In genomic region chr3:35354356-35354755, GRCm38 (mm10) we compare ENCODE assay signal across 11 mouse cellular contexts.
A peak's percentile ranks its signal among the peaks of the same experiment; 100 is the strongest.
DNase-seq lines count a peak whose midpoint lies in the region; ATAC-seq and TF ChIP-seq lines count a peak whose summit lies in the region.
"Had no signal": no experiment of that assay in that cellular context is flagged by ENCODE, and none has a peak within 500 bp of the region (broad histone marks: within the 10 kb centered on the region; RNA-seq: fewer than 3 reads in every experiment).

No protein-coding gene starts in this region.

- H3K4me2 ChIP-seq in intestine, embryonic 14.5 days (ENCODE audit: low read length): no peak overlapping the region
- no peak overlapping the region for H3K4me2 ChIP-seq in intestine, postnatal 0 days (replicated peaks; ENCODE audit: low read depth)
- H3K4me2 ChIP-seq in midbrain, postnatal 0 days (ENCODE audit: low read depth, low read length, poor library complexity, severe bottlenecking): no peak overlapping the region
- H3K4me2 ChIP-seq in midbrain, embryonic 13.5 days (replicated peaks): no peak overlapping the region
- no peak overlapping the region for H3K4me2 ChIP-seq in forebrain, postnatal 0 days (ENCODE audit: low read depth)
- H3K4me2 ChIP-seq in neural tube, embryonic 12.5 days (replicated peaks): peak overlapping the region; percentile 25
- H3K4me2 ChIP-seq: liver, embryonic 11.5 days had no signal

- no peak overlapping the region for H3K9ac ChIP-seq in intestine, embryonic 14.5 days (ENCODE audit: low read length)
- H3K9ac ChIP-seq in intestine, postnatal 0 days (ENCODE audit: low read depth, low read length): no peak overlapping the region
- H3K9ac ChIP-seq in midbrain, postnatal 0 days (replicated peaks; ENCODE audit: low read length, poor library complexity, severe bottlenecking): no peak overlapping the region
- no peak overlapping the region for H3K9ac ChIP-seq in midbrain, embryonic 13.5 days (replicated peaks)
- no peak overlapping the region for H3K9ac ChIP-seq in forebrain, postnatal 0 days
- H3K9ac ChIP-seq in neural tube, embryonic 12.5 days: no peak overlapping the region

- no peaks in the 10 kb centered on the region for H3K36me3 ChIP-seq in intestine, embryonic 14.5 days (ENCODE audit: control insufficient read depth, insufficient read depth, low read length)
- H3K36me3 ChIP-seq in intestine, postnatal 0 days (ENCODE audit: control insufficient read depth, insufficient read depth): no peaks in the 10 kb centered on the region
- no peaks in the 10 kb centered on the region for H3K36me3 ChIP-seq in midbrain, postnatal 0 days (ENCODE audit: insufficient read depth, low read length)
- H3K36me3 ChIP-seq in midbrain, embryonic 13.5 days: no peaks in the 10 kb centered on the region
- no peaks in the 10 kb centered on the region for H3K36me3 ChIP-seq in forebrain, postnatal 0 days (ENCODE audit: insufficient read depth)
- H3K36me3 ChIP-seq in neural tube, embryonic 12.5 days: no peaks in the 10 kb centered on the region

- WGBS in intestine, embryonic 14.5 days: 54% methylated on average over 5 of the region's 5 CpGs
- 59% methylated on average over 5 of the region's 5 CpGs for WGBS in intestine, postnatal 0 days
- WGBS in midbrain, postnatal 0 days: 77% methylated on average over 5 of the region's 5 CpGs
- 82% methylated on average over 5 of the region's 5 CpGs for WGBS in midbrain, embryonic 13.5 days
- 31% methylated on average over 5 of the region's 5 CpGs for WGBS in forebrain, postnatal 0 days
- 21% methylated on average over 5 of the region's 5 CpGs for WGBS in neural tube, embryonic 12.5 days

- no peak for ATAC-seq in intestine, embryonic 14.5 days (replicated peaks; ENCODE audit: low FRiP score, low TSS enrichment, low read depth)
- ATAC-seq in intestine, postnatal 0 days: no peak
- no peak for ATAC-seq in midbrain, postnatal 0 days (ENCODE audit: low FRiP score)
- ATAC-seq in midbrain, embryonic 13.5 days: no peak
- ATAC-seq in forebrain, postnatal 0 days: peak; percentile 37; the same call in 1 of the 2 replicates
- ATAC-seq in neural tube, embryonic 12.5 days (ENCODE audit: low FRiP score, low read depth): peak; percentile 89

- H3K27ac ChIP-seq in intestine, embryonic 14.5 days (ENCODE audit: low read depth): no peak overlapping the region
- no peak overlapping the region for H3K27ac ChIP-seq in intestine, postnatal 0 days (ENCODE audit: low read depth, low read length)
- H3K27ac ChIP-seq in midbrain, postnatal 0 days (ENCODE audit: low read depth, low read length): no peak overlapping the region
- H3K27ac ChIP-seq in midbrain, embryonic 13.5 days: no peak overlapping the region
- H3K27ac ChIP-seq in forebrain, postnatal 0 days (ENCODE audit: low read depth, low read length): no peak overlapping the region
- peak overlapping the region; percentile 80 for H3K27ac ChIP-seq in neural tube, embryonic 12.5 days

- no peaks in the 10 kb centered on the region for H3K27me3 ChIP-seq in intestine, embryonic 14.5 days (replicated peaks; ENCODE audit: control insufficient read depth, insufficient read depth, low read length)
- H3K27me3 ChIP-seq in intestine, postnatal 0 days (replicated peaks; ENCODE audit: control insufficient read depth, insufficient read depth, low read length): no peaks in the 10 kb centered on the region
- H3K27me3 ChIP-seq in midbrain, postnatal 0 days (ENCODE audit: insufficient read depth, low read length): no peaks in the 10 kb centered on the region
- peaks cover 2% of the 10 kb centered on the region; the same call in 1 of the 2 replicates for H3K27me3 ChIP-seq in midbrain, embryonic 13.5 days
- H3K27me3 ChIP-seq in forebrain, postnatal 0 days (ENCODE audit: insufficient read depth, low read length): no peaks in the 10 kb centered on the region
- no peaks in the 10 kb centered on the region for H3K27me3 ChIP-seq in neural tube, embryonic 12.5 days (replicated peaks)

- H3K9me3 ChIP-seq in intestine, embryonic 14.5 days (ENCODE audit: control insufficient read depth, low read length): no peaks in the 10 kb centered on the region
- no peaks in the 10 kb centered on the region for H3K9me3 ChIP-seq in intestine, postnatal 0 days (ENCODE audit: control insufficient read depth)
- H3K9me3 ChIP-seq in midbrain, postnatal 0 days (ENCODE audit: low read length): no peaks in the 10 kb centered on the region
- no peaks in the 10 kb centered on the region for H3K9me3 ChIP-seq in midbrain, embryonic 13.5 days
- H3K9me3 ChIP-seq in forebrain, postnatal 0 days (ENCODE audit: low read length): no peaks in the 10 kb centered on the region
- H3K9me3 ChIP-seq in neural tube, embryonic 12.5 days: no peaks in the 10 kb centered on the region

- TF ChIP-seq CTCF in intestine, postnatal 0 days (IDR thresholded peaks at IDR 0.05; ENCODE audit: low read depth): no peak
- TF ChIP-seq CTCF in midbrain, postnatal 0 days (IDR thresholded peaks at IDR 0.05): no peak
- no peak for TF ChIP-seq CTCF in forebrain, postnatal 0 days (IDR thresholded peaks at IDR 0.05; ENCODE audit: low read depth)

- H3K4me3 ChIP-seq in intestine, embryonic 14.5 days (ENCODE audit: low read depth, low read length): no peak overlapping the region
- H3K4me3 ChIP-seq in intestine, postnatal 0 days (ENCODE audit: low read depth, low read length): no peak overlapping the region
- H3K4me3 ChIP-seq in midbrain, postnatal 0 days (ENCODE audit: low read depth, low read length): no peak overlapping the region
- no peak overlapping the region for H3K4me3 ChIP-seq in midbrain, embryonic 13.5 days (replicated peaks)
- H3K4me3 ChIP-seq in forebrain, postnatal 0 days (ENCODE audit: low read depth, low read length): no peak overlapping the region
- no peak overlapping the region for H3K4me3 ChIP-seq in neural tube, embryonic 12.5 days
- H3K4me3 ChIP-seq: myocyte had no signal

- peak; percentile 46 for DNase-seq in intestine, embryonic 14.5 days (ENCODE audit: low spot score)
- peak; percentile 75 for DNase-seq in midbrain, postnatal 0 days (ENCODE audit: low spot score)
- no peak for DNase-seq in forebrain, postnatal 0 days
- DNase-seq in adrenal gland, postnatal 4 days (ENCODE audit: low spot score in 2 of 2): no peak
- DNase-seq in adrenal gland, adult 8-10 months: no peak
- DNase-seq: lung, postnatal 4 days had no signal

- H3K4me1 ChIP-seq in intestine, embryonic 14.5 days (replicated peaks; ENCODE audit: control insufficient read depth, insufficient read depth, low read length): no peaks in the 10 kb centered on the region
- H3K4me1 ChIP-seq in intestine, postnatal 0 days (replicated peaks; ENCODE audit: control insufficient read depth, insufficient read depth, low read length): no peaks in the 10 kb centered on the region
- H3K4me1 ChIP-seq in midbrain, postnatal 0 days (ENCODE audit: insufficient read depth, low read length): no peaks in the 10 kb centered on the region
- peaks cover 10% of the 10 kb centered on the region for H3K4me1 ChIP-seq in midbrain, embryonic 13.5 days (replicated peaks)
- no peaks in the 10 kb centered on the region for H3K4me1 ChIP-seq in forebrain, postnatal 0 days (ENCODE audit: insufficient read depth)
- peaks cover 32% of the 10 kb centered on the region for H3K4me1 ChIP-seq in neural tube, embryonic 12.5 days

Comparison
In these comparisons a context has a peak if more than half of its experiments do, and no peak if none do; other contexts are left out.
1. ATAC-seq: peak in forebrain, postnatal 0 days (single experiment) and neural tube, embryonic 12.5 days (single experiment); none in intestine, embryonic 14.5 days (single experiment), intestine, postnatal 0 days (single experiment), midbrain, postnatal 0 days (single experiment) and midbrain, embryonic 13.5 days (single experiment).
2. DNase-seq: peak in intestine, embryonic 14.5 days (single experiment) and midbrain, postnatal 0 days (single experiment); none in forebrain, postnatal 0 days (single experiment), adrenal gland, postnatal 4 days (0 of 2) and adrenal gland, adult 8-10 months (single experiment).